Mouse (Mus musculus): ENCODE measurements around the gene Ckap5. TPM values are rescaled to one million over a fixed set of nuclear protein-coding genes. Genes with fewer than 3 reads are reported as not detected.
A peak's percentile ranks its signal among the peaks of the same experiment; 100 is the strongest.

The Ckap5 gene
- total RNA-seq, 2 experiments from 2014 or later = 120 to 134 TPM

GRCm38 (mm10) chr2:91645354-91645753, 118.8 kb downstream of the Ckap5 start:
- TF ChIP-seq CTCF (IDR thresholded peaks at IDR 0.05) = no peak
- no peak for DNase-seq (ENCODE audit: extremely low spot score in 1 of 2, low spot score in 2 of 2)
- intact Hi-C loops (cut with DNase I) = no loop called here

GRCm38 (mm10) chr2:91645811-91646210, 119.2 kb downstream of the Ckap5 start:
- TF ChIP-seq CTCF (IDR thresholded peaks at IDR 0.05) = no peak
- DNase-seq (ENCODE audit: extremely low spot score in 1 of 2, low spot score in 2 of 2) = no peak

More at GRCm38 (mm10) chr2:91645354-91645753, 118.8 kb downstream of the Ckap5 start:
- Histone ChIP-seq H3K4me3 (no peak overlapping the region), H3K27ac (no peak overlapping the region)

GRCm38 (mm10) chr2:91646733-91647132, 120.2 kb downstream of the Ckap5 start:
- Histone ChIP-seq H3K4me3 (no peak overlapping the region), H3K27ac (no peak overlapping the region)
- peak; percentile 74 for TF ChIP-seq CTCF (IDR thresholded peaks at IDR 0.05)
- peak; percentile 38 to 48 for DNase-seq (ENCODE audit: extremely low spot score in 1 of 2, low spot score in 2 of 2)
- intact Hi-C loops (cut with DNase I) = no loop called here

More at GRCm38 (mm10) chr2:91645811-91646210, 119.2 kb downstream of the Ckap5 start:
- Histone ChIP-seq H3K4me3 (no peak overlapping the region), H3K27ac (no peak overlapping the region)
- intact Hi-C loops (cut with DNase I) = no loop called here

GRCm38 (mm10) chr2:91649152-91649551, 122.6 kb downstream of the Ckap5 start:
- Histone ChIP-seq H3K4me3 (peak overlapping the region; percentile 69), H3K27ac (peak overlapping the region; percentile 98)

GRCm38 (mm10) chr2:91649553-91650359, 123.2 kb downstream of the Ckap5 start, which contains the start of the genes Zfp408 and Arhgap1:
TSS of gene Zfp408 (minus strand) at chr2:91649791.
TSS of gene Arhgap1 (plus strand) at chr2:91649860.
- H3K4me3 ChIP-seq = peak within 1 kb of the TSS; percentile 69
- H3K27ac ChIP-seq = peak within 1 kb of the TSS; percentile 98
- intact Hi-C loops (cut with DNase I) = loop anchor here (5.0 kb wide), 1 partner anchor 273 kb away; no protein-coding TSS in a partner anchor
- no peak for TF ChIP-seq CTCF (IDR thresholded peaks at IDR 0.05)
- peak; percentile 92 to 94 for DNase-seq (ENCODE audit: extremely low spot score in 1 of 2, low spot score in 2 of 2)

More at GRCm38 (mm10) chr2:91649152-91649551, 122.6 kb downstream of the Ckap5 start:
- TF ChIP-seq CTCF (IDR thresholded peaks at IDR 0.05) = no peak
- no peak for DNase-seq (ENCODE audit: extremely low spot score in 1 of 2, low spot score in 2 of 2)
- intact Hi-C loops (cut with DNase I) = no loop called here

- no peak for TF ChIP-seq CTCF (IDR thresholded peaks at IDR 0.05)
- no peak for DNase-seq (ENCODE audit: extremely low spot score in 1 of 2, low spot score in 2 of 2)
- H3K4me3 ChIP-seq = peak overlapping the region; percentile 69
- intact Hi-C loops (cut with DNase I) = loop anchor here (5.0 kb wide), 1 partner anchor 272 kb away; no protein-coding TSS in a partner anchor
- H3K27ac ChIP-seq = peak overlapping the region; percentile 79
Measured at GRCm38 (mm10) chr2:91650360-91650995, 123.9 kb downstream of the Ckap5 start.

- no peak for TF ChIP-seq CTCF (IDR thresholded peaks at IDR 0.05)
- H3K4me3 ChIP-seq = no peak overlapping the region
- intact Hi-C loops (cut with DNase I) = loop anchor here (5.0 kb wide), 1 partner anchor 271 kb away; no protein-coding TSS in a partner anchor
- H3K27ac ChIP-seq = peak overlapping the region; percentile 6; the same call in 1 of the 2 replicates
- DNase-seq (ENCODE audit: extremely low spot score in 1 of 2, low spot score in 2 of 2) = no peak
Measured at GRCm38 (mm10) chr2:91651458-91652258, 125.1 kb downstream of the Ckap5 start.

- intact Hi-C loops (cut with DNase I) = loop anchor here (5.0 kb wide), 1 partner anchor 269 kb away; no protein-coding TSS in a partner anchor
Measured at GRCm38 (mm10) chr2:91652863-91653262, 126.3 kb downstream of the Ckap5 start.

GRCm38 (mm10) chr2:91655388-91655787, 128.8 kb downstream of the Ckap5 start:
- no peak for DNase-seq (ENCODE audit: extremely low spot score in 1 of 2, low spot score in 2 of 2)
- intact Hi-C loops (cut with DNase I) = no loop called here
- Histone ChIP-seq H3K4me3 (no peak overlapping the region), H3K27ac (no peak overlapping the region)
- TF ChIP-seq CTCF (IDR thresholded peaks at IDR 0.05) = no peak

More at GRCm38 (mm10) chr2:91652863-91653262, 126.3 kb downstream of the Ckap5 start:
- H3K27ac ChIP-seq = peak overlapping the region; percentile 83
- H3K4me3 ChIP-seq = peak overlapping the region; percentile 31
- DNase-seq (ENCODE audit: extremely low spot score in 1 of 2, low spot score in 2 of 2) = no peak
- TF ChIP-seq CTCF (IDR thresholded peaks at IDR 0.05) = no peak

GRCm38 (mm10) chr2:91655827-91656226, 129.3 kb downstream of the Ckap5 start:
- Histone ChIP-seq H3K4me3 (no peak overlapping the region), H3K27ac (no peak overlapping the region)
- intact Hi-C loops (cut with DNase I) = no loop called here
- DNase-seq (ENCODE audit: extremely low spot score in 1 of 2, low spot score in 2 of 2) = no peak
- no peak for TF ChIP-seq CTCF (IDR thresholded peaks at IDR 0.05)

GRCm38 (mm10) chr2:91656774-91657173, 130.2 kb downstream of the Ckap5 start:
- intact Hi-C loops (cut with DNase I) = no loop called here
- peak; percentile 24 for TF ChIP-seq CTCF (IDR thresholded peaks at IDR 0.05)

More at GRCm38 (mm10) chr2:91656774-91657173, 130.2 kb downstream of the Ckap5 start:
- Histone ChIP-seq H3K4me3 (no peak overlapping the region), H3K27ac (no peak overlapping the region)
- DNase-seq (ENCODE audit: extremely low spot score in 1 of 2, low spot score in 2 of 2) = no peak

All from left cerebral cortex, adult 2 months (tissue).